Mouse (Mus musculus): Measurements from ENCODE around the gene Klk15. TPM values are rescaled to one million over a fixed set of nuclear protein-coding genes. Genes with fewer than 3 reads are reported as not detected.
"Not testable (repeated sequence)": the region's sequence is repeated elsewhere in the genome, so short reads cannot be mapped to it uniquely, and the experiment has no call there.

Gene Klk15
- polyA plus RNA-seq, 1 experiment from 2014 or later = not detected

GRCm38 (mm10) chr7:43921087-43921486, 12.5 kb upstream of the Klk15 start:
- H3K4me3 ChIP-seq (ENCODE audit: low read length) = no peak overlapping the region
- no peaks in the 10 kb centered on the region for H3K27me3 ChIP-seq (replicated peaks; ENCODE audit: control insufficient read depth, insufficient read depth, low read length)
- 92% methylated on average over 6 of the region's 6 CpGs for WGBS
- no peak for ATAC-seq
- no peak overlapping the region for H3K4me2 ChIP-seq (ENCODE audit: low read length)
- no peaks in the 10 kb centered on the region for H3K4me1 ChIP-seq (ENCODE audit: control insufficient read depth, insufficient read depth, low read depth, low read length)
- H3K36me3 ChIP-seq (ENCODE audit: control insufficient read depth, insufficient read depth, low read length) = no peaks in the 10 kb centered on the region
- H3K9ac ChIP-seq (ENCODE audit: low read depth, low read length) = no peak overlapping the region
- no peak overlapping the region for H3K27ac ChIP-seq (ENCODE audit: low read depth, low read length)
- no peaks in the 10 kb centered on the region for H3K9me3 ChIP-seq (ENCODE audit: control insufficient read depth, low read length)

GRCm38 (mm10) chr7:43921941-43922340, 11.6 kb upstream of the Klk15 start:
- Histone ChIP-seq H3K4me2 (ENCODE audit: low read length) (no peak overlapping the region), H3K4me1 (ENCODE audit: control insufficient read depth, insufficient read depth, low read depth, low read length) (no peaks in the 10 kb centered on the region), H3K4me3 (ENCODE audit: low read length) (no peak overlapping the region), H3K27ac (ENCODE audit: low read depth, low read length) (no peak overlapping the region), H3K9ac (ENCODE audit: low read depth, low read length) (no peak overlapping the region), H3K27me3 (replicated peaks; ENCODE audit: control insufficient read depth, insufficient read depth, low read length) (no peaks in the 10 kb centered on the region), H3K36me3 (ENCODE audit: control insufficient read depth, insufficient read depth, low read length) (no peaks in the 10 kb centered on the region), H3K9me3 (ENCODE audit: control insufficient read depth, low read length) (no peaks in the 10 kb centered on the region)
- ATAC-seq = no peak
- WGBS = 89% methylated on average over 2 of the region's 2 CpGs

DNA sequence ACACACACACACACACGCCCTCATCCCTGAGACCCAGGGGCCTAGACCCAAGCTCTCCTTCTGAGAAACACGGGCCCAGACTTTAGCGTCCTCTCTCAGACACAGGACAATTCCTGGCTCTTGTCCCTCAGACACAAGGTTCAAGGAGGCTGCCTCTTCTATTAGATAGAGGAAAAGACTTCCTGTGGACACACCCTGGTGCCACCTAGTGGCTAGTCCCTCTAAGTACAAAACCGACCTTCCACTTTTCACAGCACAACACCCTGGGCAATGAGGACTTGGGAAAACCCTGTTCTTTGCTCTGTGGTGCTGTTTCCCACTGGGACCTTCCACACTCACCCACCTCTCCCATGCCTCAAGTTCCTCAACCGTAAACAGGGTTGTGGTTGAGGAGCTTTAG, 7.6 kb upstream of the Klk15 start:
- ATAC-seq = no peak
- no peaks in the 10 kb centered on the region for H3K4me1 ChIP-seq (ENCODE audit: control insufficient read depth, insufficient read depth, low read depth, low read length)
- no peaks in the 10 kb centered on the region for H3K9me3 ChIP-seq (ENCODE audit: control insufficient read depth, low read length)
- H3K27ac ChIP-seq (ENCODE audit: low read depth, low read length) = no peak overlapping the region
- H3K36me3 ChIP-seq (ENCODE audit: control insufficient read depth, insufficient read depth, low read length) = no peaks in the 10 kb centered on the region
- no peaks in the 10 kb centered on the region for H3K27me3 ChIP-seq (replicated peaks; ENCODE audit: control insufficient read depth, insufficient read depth, low read length)
- 67% methylated on average over 5 of the region's 5 CpGs for WGBS
- no peak overlapping the region for H3K4me3 ChIP-seq (ENCODE audit: low read length)
- H3K4me2 ChIP-seq (ENCODE audit: low read length) = no peak overlapping the region
- no peak overlapping the region for H3K9ac ChIP-seq (ENCODE audit: low read depth, low read length)

GRCm38 (mm10) chr7:43928521-43928920, 5.0 kb upstream of the Klk15 start:
- Histone ChIP-seq H3K9me3 (ENCODE audit: control insufficient read depth, low read length) (no peaks in the 10 kb centered on the region), H3K9ac (ENCODE audit: low read depth, low read length) (no peak overlapping the region), H3K4me1 (ENCODE audit: control insufficient read depth, insufficient read depth, low read depth, low read length) (no peaks in the 10 kb centered on the region), H3K4me3 (ENCODE audit: low read length) (no peak overlapping the region), H3K36me3 (ENCODE audit: control insufficient read depth, insufficient read depth, low read length) (no peaks in the 10 kb centered on the region), H3K4me2 (ENCODE audit: low read length) (no peak overlapping the region), H3K27me3 (replicated peaks; ENCODE audit: control insufficient read depth, insufficient read depth, low read length) (no peaks in the 10 kb centered on the region), H3K27ac (ENCODE audit: low read depth, low read length) (no peak overlapping the region)
- no peak for ATAC-seq
- 47% methylated on average over 4 of the region's 4 CpGs for WGBS

DNA sequence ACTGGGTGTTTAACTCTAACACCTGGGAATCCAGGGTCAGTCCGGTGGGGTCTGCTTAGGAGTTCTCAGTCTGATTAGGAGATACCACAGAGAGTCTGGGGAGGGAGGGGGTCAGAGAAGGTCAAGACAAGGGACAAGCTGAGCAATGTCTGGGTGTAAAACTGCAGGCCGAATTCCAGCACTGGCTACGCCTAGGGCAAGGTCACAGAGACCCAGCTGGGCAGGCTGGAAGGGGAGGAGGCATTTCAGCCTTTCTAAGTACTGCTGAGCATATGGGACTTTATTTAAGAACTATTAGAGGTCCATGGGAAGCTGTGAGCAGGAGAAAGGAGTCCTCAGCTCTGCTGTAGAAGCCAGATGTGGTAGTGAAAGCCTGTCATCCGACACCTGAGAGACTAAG, 1.2 kb upstream of the Klk15 start:
- H3K27ac ChIP-seq (ENCODE audit: low read depth, low read length) = no peak overlapping the region
- no peaks in the 10 kb centered on the region for H3K27me3 ChIP-seq (replicated peaks; ENCODE audit: control insufficient read depth, insufficient read depth, low read length)
- no peaks in the 10 kb centered on the region for H3K36me3 ChIP-seq (ENCODE audit: control insufficient read depth, insufficient read depth, low read length)
- H3K4me1 ChIP-seq (ENCODE audit: control insufficient read depth, insufficient read depth, low read depth, low read length) = no peaks in the 10 kb centered on the region
- H3K9me3 ChIP-seq (ENCODE audit: control insufficient read depth, low read length) = no peaks in the 10 kb centered on the region
- no peak overlapping the region for H3K4me3 ChIP-seq (ENCODE audit: low read length)
- no peak overlapping the region for H3K4me2 ChIP-seq (ENCODE audit: low read length)
- ATAC-seq = no peak
- H3K9ac ChIP-seq (ENCODE audit: low read depth, low read length) = no peak overlapping the region
- 65% methylated on average over 4 of the region's 4 CpGs for WGBS

DNA sequence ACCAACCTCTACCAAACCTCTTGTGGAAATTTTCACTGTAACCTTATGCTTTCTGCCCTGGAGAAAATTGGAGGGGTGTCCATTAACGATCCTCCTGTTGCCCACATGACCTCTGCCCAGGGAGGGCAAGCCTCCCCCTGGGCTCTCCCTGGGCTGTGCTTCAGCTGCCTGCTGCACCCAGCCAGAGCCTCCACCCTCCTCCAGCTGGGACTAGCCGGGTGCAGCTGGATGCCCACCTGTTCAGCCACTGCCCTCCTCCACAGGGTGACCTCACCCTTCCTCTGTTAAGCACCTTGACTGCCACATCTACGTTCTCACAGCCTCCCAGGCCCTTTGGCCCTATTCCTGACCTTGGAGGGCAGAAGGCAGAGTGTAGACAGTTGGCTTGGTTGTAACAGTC, 1.2 kb downstream of the Klk15 start:
- H3K27me3 ChIP-seq (replicated peaks; ENCODE audit: control insufficient read depth, insufficient read depth, low read length) = no peaks in the 10 kb centered on the region
- no peak overlapping the region for H3K4me2 ChIP-seq (ENCODE audit: low read length)
- H3K9ac ChIP-seq (ENCODE audit: low read depth, low read length) = no peak overlapping the region
- ATAC-seq = no peak
- H3K4me3 ChIP-seq (ENCODE audit: low read length) = no peak overlapping the region
- H3K9me3 ChIP-seq (ENCODE audit: control insufficient read depth, low read length) = no peaks in the 10 kb centered on the region
- no peak overlapping the region for H3K27ac ChIP-seq (ENCODE audit: low read depth, low read length)
- no peaks in the 10 kb centered on the region for H3K36me3 ChIP-seq (ENCODE audit: control insufficient read depth, insufficient read depth, low read length)
- H3K4me1 ChIP-seq (ENCODE audit: control insufficient read depth, insufficient read depth, low read depth, low read length) = no peaks in the 10 kb centered on the region
- WGBS = 76% methylated on average over 3 of the region's 3 CpGs

- no peaks in the 10 kb centered on the region for H3K36me3 ChIP-seq (ENCODE audit: control insufficient read depth, insufficient read depth, low read length)
- no peak for ATAC-seq
- no peaks in the 10 kb centered on the region for H3K4me1 ChIP-seq (ENCODE audit: control insufficient read depth, insufficient read depth, low read depth, low read length)
- H3K9ac ChIP-seq (ENCODE audit: low read depth, low read length) = no peak overlapping the region
- no peak overlapping the region for H3K4me2 ChIP-seq (ENCODE audit: low read length)
- no peak overlapping the region for H3K4me3 ChIP-seq (ENCODE audit: low read length)
- H3K27me3 ChIP-seq (replicated peaks; ENCODE audit: control insufficient read depth, insufficient read depth, low read length) = no peaks in the 10 kb centered on the region
- no peak overlapping the region for H3K27ac ChIP-seq (ENCODE audit: low read depth, low read length)
- no peaks in the 10 kb centered on the region for H3K9me3 ChIP-seq (ENCODE audit: control insufficient read depth, low read length)
- WGBS = 85% methylated on average over 14 of the region's 14 CpGs
Observed at GRCm38 (mm10) chr7:43936551-43936950, 3.0 kb downstream of the Klk15 start.

DNA sequence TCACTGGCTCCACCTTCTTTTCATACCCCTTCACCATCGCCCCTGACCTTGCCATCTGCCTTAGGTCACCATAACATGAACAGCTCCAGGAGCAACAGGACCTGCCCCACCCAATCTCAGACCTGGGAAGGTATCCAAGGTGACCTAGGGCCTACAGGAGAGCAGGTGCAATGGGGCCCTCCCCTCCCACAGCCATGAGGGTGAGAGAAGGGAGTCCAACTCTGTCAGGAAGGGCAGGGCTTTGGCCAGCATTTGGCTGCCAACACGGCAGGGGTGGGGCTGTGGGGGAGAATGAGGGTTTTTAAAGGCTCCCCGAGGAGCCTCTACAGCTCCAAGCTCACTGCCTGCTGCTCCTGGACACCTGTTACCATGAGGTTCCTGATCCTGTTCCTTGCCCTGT, 8.8 kb downstream of the Klk15 start:
- not testable (repeated sequence) for H3K36me3 ChIP-seq (ENCODE audit: control insufficient read depth, insufficient read depth, low read length); H3K27me3 ChIP-seq (replicated peaks; ENCODE audit: control insufficient read depth, insufficient read depth, low read length); H3K9ac ChIP-seq (ENCODE audit: low read depth, low read length); H3K4me2 ChIP-seq (ENCODE audit: low read length); H3K4me3 ChIP-seq (ENCODE audit: low read length); H3K4me1 ChIP-seq (ENCODE audit: control insufficient read depth, insufficient read depth, low read depth, low read length); H3K9me3 ChIP-seq (ENCODE audit: control insufficient read depth, low read length); ATAC-seq; H3K27ac ChIP-seq (ENCODE audit: low read depth, low read length)
- 50% methylated on average over 3 of the region's 3 CpGs for WGBS

- no peak overlapping the region for H3K4me3 ChIP-seq (ENCODE audit: low read length)
- no peak overlapping the region for H3K4me2 ChIP-seq (ENCODE audit: low read length)
- no peaks in the 10 kb centered on the region for H3K9me3 ChIP-seq (ENCODE audit: control insufficient read depth, low read length)
- no peaks in the 10 kb centered on the region for H3K4me1 ChIP-seq (ENCODE audit: control insufficient read depth, insufficient read depth, low read depth, low read length)
- no peak overlapping the region for H3K27ac ChIP-seq (ENCODE audit: low read depth, low read length)
- H3K36me3 ChIP-seq (ENCODE audit: control insufficient read depth, insufficient read depth, low read length) = no peaks in the 10 kb centered on the region
- H3K27me3 ChIP-seq (replicated peaks; ENCODE audit: control insufficient read depth, insufficient read depth, low read length) = no peaks in the 10 kb centered on the region
- H3K9ac ChIP-seq (ENCODE audit: low read depth, low read length) = no peak overlapping the region
- ATAC-seq = no peak
- 85% methylated on average over 3 of the region's 3 CpGs for WGBS
Observed at GRCm38 (mm10) chr7:43944727-43945264, 11.3 kb downstream of the Klk15 start.

GRCm38 (mm10) chr7:43950364-43950763, 16.8 kb downstream of the Klk15 start, which contains the start of gene Klk1b8:
TSS of gene Klk1b8 (plus strand) at chr7:43950664.
- Histone ChIP-seq H3K27ac (ENCODE audit: low read depth, low read length) (no peak within 1 kb of the TSS), H3K9me3 (ENCODE audit: control insufficient read depth, low read length) (no peaks in the 10 kb centered on the region), H3K4me3 (ENCODE audit: low read length) (no peak within 1 kb of the TSS), H3K27me3 (replicated peaks; ENCODE audit: control insufficient read depth, insufficient read depth, low read length) (no peaks in the 10 kb centered on the region), H3K9ac (ENCODE audit: low read depth, low read length) (no peak within 1 kb of the TSS), H3K4me1 (ENCODE audit: control insufficient read depth, insufficient read depth, low read depth, low read length) (no peaks in the 10 kb centered on the region), H3K4me2 (ENCODE audit: low read length) (no peak within 1 kb of the TSS), H3K36me3 (ENCODE audit: control insufficient read depth, insufficient read depth, low read length) (no peaks in the 10 kb centered on the region)
- no peak for ATAC-seq
- 87% methylated on average over 2 of the region's 2 CpGs for WGBS
